Mouse (Mus musculus) left cerebral cortex, adult 8-10 months (tissue): ENCODE results near the gene Hcls1. TPM values are rescaled to one million over a fixed set of nuclear protein-coding genes. Genes with fewer than 3 reads are reported as not detected.

Source experiments
- DNase-seq, 2 experiments: peaks; one replicate each; pipeline ENCODE4 v3.0.0; 2022; ENCODE audit warnings: low spot score in 2 of 2
- total RNA-seq, 4 experiments: library from RNA; stranded (reverse); gene quantifications; 2 replicates each; pipeline ENCODE4 v1.2.4; 2022

Gene Hcls1
- total RNA-seq, 4 experiments from 2014 or later, result 3.6 to 13.4 (median 8.9) TPM

GRCm38 (mm10) chr16:36930231-36931136 lies 4.3 kb upstream of the Hcls1 start:
- DNase-seq, result no peak

GRCm38 (mm10) chr16:36931381-36931780 lies 3.4 kb upstream of the Hcls1 start:
- DNase-seq, result no peak

- DNase-seq, result no peak
These were observed 2.8 kb upstream of the Hcls1 start for GRCm38 (mm10) chr16:36931976-36932375.

GRCm38 (mm10) chr16:36932546-36932945 lies 2.2 kb upstream of the Hcls1 start:
- no peak for DNase-seq

- no peak for DNase-seq
These were observed 497 bp upstream of the Hcls1 start for GRCm38 (mm10) chr16:36934131-36934840.

- no peak for DNase-seq
These were observed 1.0 kb downstream of the Hcls1 start for GRCm38 (mm10) chr16:36935814-36936213.

GRCm38 (mm10) chr16:36941137-36941727 lies 6.4 kb downstream of the Hcls1 start:
- no peak for DNase-seq

GRCm38 (mm10) chr16:36941895-36942294 lies 7.1 kb downstream of the Hcls1 start:
- no peak for DNase-seq

GRCm38 (mm10) chr16:36943591-36943990 lies 8.8 kb downstream of the Hcls1 start:
- no peak for DNase-seq

GRCm38 (mm10) chr16:36944895-36945424 lies 10.2 kb downstream of the Hcls1 start:
- no peak for DNase-seq

- DNase-seq, result no peak
These were observed 11.8 kb downstream of the Hcls1 start for GRCm38 (mm10) chr16:36946459-36947159.

- DNase-seq, result no peak
These were observed 12.9 kb downstream of the Hcls1 start for GRCm38 (mm10) chr16:36947646-36948197.

GRCm38 (mm10) chr16:36949614-36950336 lies 15.0 kb downstream of the Hcls1 start:
- no peak for DNase-seq

GRCm38 (mm10) chr16:36951029-36951428 lies 16.2 kb downstream of the Hcls1 start:
- no peak for DNase-seq

GRCm38 (mm10) chr16:36955106-36955505 lies 20.3 kb downstream of the Hcls1 start:
- no peak for DNase-seq

- no peak for DNase-seq
These were observed 28.6 kb downstream of the Hcls1 start for GRCm38 (mm10) chr16:36963415-36963814.

- no peak for DNase-seq
These were observed 44.3 kb downstream of the Hcls1 start for GRCm38 (mm10) chr16:36979127-36979526.

GRCm38 (mm10) chr16:36983796-36984195 lies 49.0 kb downstream of the Hcls1 start:
- no peak for DNase-seq

- DNase-seq, result no peak
These were observed 50.9 kb downstream of the Hcls1 start for GRCm38 (mm10) chr16:36985636-36986042.

- no peak for DNase-seq
These were observed 52.6 kb downstream of the Hcls1 start for GRCm38 (mm10) chr16:36987399-36987798.
